Mouse (Mus musculus): ENCODE data around the gene Dip2b.

DNA sequence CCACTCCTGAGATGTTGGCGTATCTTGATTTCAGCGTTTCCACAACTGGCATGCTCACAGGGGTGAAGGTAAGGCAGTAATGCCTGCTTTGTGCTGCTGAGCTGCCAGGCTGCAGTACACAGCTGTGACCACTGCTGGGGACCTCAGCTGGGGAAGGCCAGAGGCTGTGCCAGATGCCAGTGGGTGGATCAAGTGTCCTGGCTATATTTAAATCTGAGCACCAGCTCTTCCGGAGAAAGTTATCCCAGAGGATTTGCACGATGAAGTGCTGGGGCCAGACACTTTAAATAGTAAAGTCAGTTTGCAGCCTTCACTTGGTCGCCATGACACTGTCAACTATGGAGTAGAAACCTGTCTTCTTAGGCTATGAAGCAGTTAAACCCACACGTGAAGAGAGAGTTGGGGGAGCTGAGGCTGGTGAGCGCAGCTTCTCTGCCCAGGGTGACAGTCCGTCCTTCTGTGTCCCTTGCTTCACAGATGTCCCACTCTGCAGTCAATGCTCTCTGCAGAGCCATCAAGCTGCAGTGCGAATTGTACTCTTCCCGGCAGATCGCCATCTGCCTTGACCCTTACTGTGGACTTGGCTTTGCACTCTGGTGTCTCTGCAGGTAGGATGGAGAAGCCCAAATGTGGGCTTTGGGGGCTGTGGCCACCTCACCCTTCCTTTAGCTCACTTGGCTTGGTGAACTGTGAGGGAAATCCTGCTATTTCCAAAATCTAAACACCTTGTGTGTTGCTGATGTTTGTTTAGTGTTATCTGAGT, 160.7 kb downstream of the Dip2b start:
- TF ChIP-seq POLR2A (IDR thresholded peaks at IDR 0.05; ENCODE audit: borderline replicate concordance, extremely low read depth, low read depth, low read length): no peak
- TF ChIP-seq CTCF (IDR thresholded peaks at IDR 0.05; ENCODE audit: insufficient read depth, low read length): 0 out of 2 replicates have a peak, but pooled peaks have one; percentile 3

All from lung, adult 2 months (tissue).